Mouse (Mus musculus) left cerebral cortex, postnatal 4 days (tissue): ENCODE results near the gene Nfkbie. TPM values are rescaled to one million over a fixed set of nuclear protein-coding genes. Genes with fewer than 3 reads are reported as not detected.

Experiments used
- DNase-seq: peaks from one replicate; pipeline ENCODE4 v3.0.0-alpha.2; 2022
- intact Hi-C: fragments of 180-260 bp; cut with DNase I; formaldehyde crosslinking; loops from one replicate; pipeline ENCODE4 v1.15.1; 2025
- total RNA-seq, 2 experiments: library from RNA; stranded (reverse); gene quantifications; 2 replicates each; pipeline ENCODE4 v1.2.3; 2021

Nfkbie gene
- total RNA-seq, 2 experiments from 2014 or later = 2.4 to 2.7 TPM

GRCm38 (mm10) chr17:45557246-45557824, 1.8 kb downstream of the Nfkbie start:
- intact Hi-C loops = no loop called here
- no peak for DNase-seq

GRCm38 (mm10) chr17:45557998-45558862, 2.7 kb downstream of the Nfkbie start:
- intact Hi-C loops = no loop called here
- DNase-seq = no peak

- intact Hi-C loops = no loop called here
- no peak for DNase-seq
These were observed 4.4 kb downstream of the Nfkbie start for GRCm38 (mm10) chr17:45559732-45560525.

- intact Hi-C loops = no loop called here
- DNase-seq = no peak
These were observed 7.7 kb downstream of the Nfkbie start for GRCm38 (mm10) chr17:45563216-45563615.

- peak; percentile 96 for DNase-seq
- intact Hi-C loops = no loop called here
These were observed 8.4 kb downstream of the Nfkbie start, which contains the start of gene Slc35b2 for GRCm38 (mm10) chr17:45563655-45564530. Gene Slc35b2 (plus strand): TSS chr17:45563874.

GRCm38 (mm10) chr17:45564531-45565084, 9.1 kb downstream of the Nfkbie start:
- intact Hi-C loops = no loop called here
- peak; percentile 56 for DNase-seq

- no peak for DNase-seq
- intact Hi-C loops = no loop called here
These were observed 9.6 kb downstream of the Nfkbie start for GRCm38 (mm10) chr17:45565103-45565502.

- intact Hi-C loops = no loop called here
- no peak for DNase-seq
These were observed 10.5 kb downstream of the Nfkbie start for GRCm38 (mm10) chr17:45566031-45566359.

- DNase-seq = no peak
- intact Hi-C loops = no loop called here
These were observed 11.1 kb downstream of the Nfkbie start for GRCm38 (mm10) chr17:45566360-45567161.

GRCm38 (mm10) chr17:45567162-45567601, 11.7 kb downstream of the Nfkbie start:
- intact Hi-C loops = no loop called here
- DNase-seq = no peak

GRCm38 (mm10) chr17:45568990-45569389, 13.5 kb downstream of the Nfkbie start:
- no peak for DNase-seq
- intact Hi-C loops = no loop called here

GRCm38 (mm10) chr17:45569999-45570398, 14.5 kb downstream of the Nfkbie start:
- intact Hi-C loops = no loop called here
- no peak for DNase-seq

GRCm38 (mm10) chr17:45572103-45573086, 16.9 kb downstream of the Nfkbie start:
- DNase-seq = peak; percentile 89
- intact Hi-C loops = no loop called here

- DNase-seq = peak; percentile 100
- intact Hi-C loops = no loop called here
These were observed 17.7 kb downstream of the Nfkbie start, which contains the start of gene Hsp90ab1 for GRCm38 (mm10) chr17:45573087-45573779. Gene Hsp90ab1 (minus strand): TSS chr17:45573271.

- peak; percentile 97 for DNase-seq
- intact Hi-C loops = no loop called here
These were observed 18.2 kb downstream of the Nfkbie start for GRCm38 (mm10) chr17:45573780-45574123.

- intact Hi-C loops = no loop called here
These were observed 18.7 kb downstream of the Nfkbie start for GRCm38 (mm10) chr17:45574129-45574761.

More at GRCm38 (mm10) chr17:45574129-45574761, 18.7 kb downstream of the Nfkbie start:
- peak; percentile 73 for DNase-seq
